8 mouse cellular contexts compared by ENCODE assay signal in the genomic region with DNA sequence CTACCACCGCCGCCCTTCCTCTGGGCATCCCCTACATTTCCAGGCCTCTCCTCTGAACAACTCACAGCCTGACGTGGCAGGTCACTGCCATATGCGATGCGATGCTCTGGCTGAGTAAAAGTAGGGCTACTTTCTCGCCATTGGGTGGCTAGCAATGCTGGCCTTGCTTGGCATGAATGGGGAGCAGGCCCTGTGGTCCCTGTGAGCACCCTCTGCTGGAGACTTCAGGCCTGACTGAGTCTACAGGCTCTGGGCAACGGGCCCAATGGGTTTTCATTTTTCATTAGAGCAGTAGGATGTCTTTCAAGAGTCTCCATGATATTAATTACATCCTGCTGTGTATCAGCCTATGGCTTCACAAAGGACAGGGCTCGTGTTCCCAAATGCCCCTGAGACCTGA. TPM values are rescaled to one million over a fixed set of nuclear protein-coding genes. Genes with fewer than 3 reads are reported as not detected.
A peak's percentile ranks its signal among the peaks of the same experiment; 100 is the strongest.
DNase-seq lines count a peak whose midpoint lies in the region; ATAC-seq and TF ChIP-seq lines count a peak whose summit lies in the region.

No protein-coding gene starts in this region.

- no peak overlapping the region for H3K4me3 ChIP-seq in kidney, adult 2 months (ENCODE audit: insufficient read depth, low read depth, low read length)
- no peak overlapping the region for H3K4me3 ChIP-seq in lung, embryonic 14.5 days (ENCODE audit: low read depth, low read length)
- H3K4me3 ChIP-seq in stomach, embryonic 15.5 days (replicated peaks) = no peak overlapping the region

- H3K4me1 ChIP-seq in kidney, adult 2 months (ENCODE audit: control insufficient read depth, insufficient read depth, low read length) = no peaks in the 10 kb centered on the region
- H3K4me1 ChIP-seq in lung, embryonic 14.5 days (ENCODE audit: insufficient read depth) = no peaks in the 10 kb centered on the region
- H3K4me1 ChIP-seq in stomach, embryonic 15.5 days = no peaks in the 10 kb centered on the region

- no peaks in the 10 kb centered on the region for H3K9me3 ChIP-seq in lung, embryonic 14.5 days (ENCODE audit: low read depth, low read length)
- H3K9me3 ChIP-seq in stomach, embryonic 15.5 days = no peaks in the 10 kb centered on the region

- no peaks in the 10 kb centered on the region for H3K36me3 ChIP-seq in kidney, adult 2 months (ENCODE audit: control insufficient read depth, insufficient read depth, low read length)
- H3K36me3 ChIP-seq in lung, embryonic 14.5 days (ENCODE audit: insufficient read depth) = no peaks in the 10 kb centered on the region
- no peaks in the 10 kb centered on the region for H3K36me3 ChIP-seq in stomach, embryonic 15.5 days

- peak; percentile 70 for TF ChIP-seq CTCF in kidney, adult 2 months (conservative IDR thresholded peaks at IDR 0.05; ENCODE audit: insufficient read depth, insufficient read length, low read depth, low read length)
- TF ChIP-seq CTCF in lung, embryonic 14.5 days (IDR thresholded peaks at IDR 0.05; ENCODE audit: low read depth) = peak; percentile 66

- H3K27me3 ChIP-seq in kidney, adult 2 months (replicated peaks; ENCODE audit: control insufficient read depth, insufficient read depth, low read length) = no peaks in the 10 kb centered on the region
- H3K27me3 ChIP-seq in lung, embryonic 14.5 days (ENCODE audit: insufficient read depth, low read length) = no peaks in the 10 kb centered on the region
- H3K27me3 ChIP-seq in stomach, embryonic 15.5 days (replicated peaks) = no peaks in the 10 kb centered on the region

- 36% methylated on average over 8 of the region's 8 CpGs for WGBS in kidney, adult 2 months
- 23% methylated on average over 8 of the region's 8 CpGs for WGBS in lung, embryonic 14.5 days
- 36% methylated on average over 8 of the region's 8 CpGs for WGBS in stomach, embryonic 15.5 days

- DNase-seq in gastrocnemius, adult 18-20 months (ENCODE audit: low spot score) = peak; percentile 19
- no peak for DNase-seq in gastrocnemius, postnatal 25 days
- peak; percentile 12 for DNase-seq in thymus, postnatal 14 days
- no peak for DNase-seq in thymus, postnatal 0 days (ENCODE audit: low spot score)
- peak; percentile 74 for DNase-seq in kidney, adult 2 months
- DNase-seq in lung, embryonic 14.5 days = peak; percentile 74

- peak; percentile 74 for ATAC-seq in common myeloid progenitor, adult 5-6 weeks (replicated peaks; ENCODE audit: low read depth, poor library complexity, severe bottlenecking)
- ATAC-seq in lung, embryonic 14.5 days (ENCODE audit: insufficient read depth) = peak; percentile 35; the same call in 1 of the 2 replicates
- ATAC-seq in stomach, embryonic 15.5 days (ENCODE audit: insufficient read depth, low FRiP score, low read depth) = peak; percentile 47

- TF ChIP-seq POLR2A in kidney, adult 2 months (IDR thresholded peaks at IDR 0.05; ENCODE audit: low read depth, low read length) = no peak

- H3K9ac ChIP-seq in lung, embryonic 14.5 days = no peak overlapping the region
- H3K9ac ChIP-seq in stomach, embryonic 15.5 days = no peak overlapping the region

- no peak overlapping the region for H3K27ac ChIP-seq in kidney, adult 2 months (ENCODE audit: insufficient read depth, low read depth, low read length)
- no peak overlapping the region for H3K27ac ChIP-seq in lung, embryonic 14.5 days (ENCODE audit: low read depth)
- no peak overlapping the region for H3K27ac ChIP-seq in stomach, embryonic 15.5 days

- H3K4me2 ChIP-seq in lung, embryonic 14.5 days = no peak overlapping the region
- no peak overlapping the region for H3K4me2 ChIP-seq in stomach, embryonic 15.5 days

RNA-seq across cellular contexts. Expression of gene Zfp710, which starts 30.1 kb away (rescaled TPM):
- total RNA-seq in gastrocnemius, adult 18-20 months (2021) = 10 to 100 TPM; 21.1 to 31.3 TPM
- total RNA-seq in gastrocnemius, postnatal 25 days (2021) = 10 to 100 TPM; 20.8 to 27.9 TPM
- polyA plus RNA-seq in thymus, postnatal 0 days (2015; fragmentation: Nextera tagmentation; extraction: Ambion mirVana) = 6.5 and 7.3 TPM in 2 replicates
- 17.8 and 20.4 TPM in 2 replicates for total RNA-seq in common myeloid progenitor, adult 5-6 weeks (2017)
- polyA plus RNA-seq in kidney, adult 2 months (2012; rRNA removed) = 22.6 and 26.4 TPM in 2 replicates
- polyA plus RNA-seq in lung, embryonic 14.5 days (2014; fragmentation: Nextera tagmentation; extraction: Ambion mirVana) = 15.8 and 17.7 TPM in 2 replicates
- polyA plus RNA-seq in stomach, embryonic 15.5 days (2015; fragmentation: Nextera tagmentation; extraction: Ambion mirVana) = 14.9 and 15.8 TPM in 2 replicates

RNA-seq across cellular contexts. Expression of gene Arpin, which starts 59.3 kb away (rescaled TPM):
- total RNA-seq in gastrocnemius, adult 18-20 months (2021) = 1 to 10 TPM; 2.3 to 3.1 TPM
- 1 to 10 TPM; 3.6 to 3.8 TPM for total RNA-seq in gastrocnemius, postnatal 25 days (2021)
- 10.0 and 11.3 TPM in 2 replicates for polyA plus RNA-seq in thymus, postnatal 0 days (2015; fragmentation: Nextera tagmentation; extraction: Ambion mirVana)
- total RNA-seq in common myeloid progenitor, adult 5-6 weeks (2017) = 0.19 and 0.41 TPM in 2 replicates
- 15.4 and 17.0 TPM in 2 replicates for polyA plus RNA-seq in kidney, adult 2 months (2012; rRNA removed)
- polyA plus RNA-seq in lung, embryonic 14.5 days (2014; fragmentation: Nextera tagmentation; extraction: Ambion mirVana) = 25.3 and 26.8 TPM in 2 replicates
- polyA plus RNA-seq in stomach, embryonic 15.5 days (2015; fragmentation: Nextera tagmentation; extraction: Ambion mirVana) = 37.7 and 38.8 TPM in 2 replicates

Comparison
In these comparisons a context has a peak if more than half of its experiments do, and no peak if none do; other contexts are left out.
1. DNase-seq: peak in gastrocnemius, adult 18-20 months (single experiment), thymus, postnatal 14 days (single experiment), kidney, adult 2 months (single experiment) and lung, embryonic 14.5 days (single experiment); none in gastrocnemius, postnatal 25 days (single experiment) and thymus, postnatal 0 days (single experiment).
2. Peak in every context shown above with its lines, with median percentiles within 50 percentile points of each other: ATAC-seq.